Mouse (Mus musculus) small intestine, adult 2 months (tissue): ENCODE data around the gene Nrm. TPM values are rescaled to one million over a fixed set of nuclear protein-coding genes. Genes with fewer than 3 reads are reported as not detected.

Experiments used
- H3K27ac ChIP-seq: fragments of 200-500 bp; 2 replicates; pipeline ENCODE4 v1.5.1; 2012; ENCODE audit warnings: low read depth, low read length, control low read depth, inconsistent platforms; ENCODE audit not compliant: insufficient read depth
- H3K27me3 ChIP-seq: fragments of 200-500 bp; 2 replicates; pipeline ENCODE4 v1.6.1; 2012; ENCODE audit warnings: mild to moderate bottlenecking, moderate library complexity, low read length, inconsistent platforms; ENCODE audit not compliant: control insufficient read depth, insufficient read depth
- H3K36me3 ChIP-seq: fragments of 200-500 bp; 2 replicates; pipeline ENCODE4 v1.6.1; 2012; ENCODE audit warnings: mild to moderate bottlenecking, low read length, control low read depth, inconsistent platforms; ENCODE audit not compliant: control insufficient read depth, insufficient read depth
- H3K4me1 ChIP-seq: fragments of 200-500 bp; 2 replicates; pipeline ENCODE4 v1.6.1; 2012; ENCODE audit warnings: low read length, inconsistent platforms, mixed read lengths; ENCODE audit not compliant: control insufficient read depth, insufficient read depth, insufficient read length
- H3K4me3 ChIP-seq: fragments of 200-500 bp; 2 replicates; pipeline ENCODE4 v1.5.1; 2012; ENCODE audit warnings: low read depth, mild to moderate bottlenecking, control low read depth, inconsistent platforms, low read length, moderate library complexity
- CTCF ChIP-seq: fragments of 200-500 bp; IDR thresholded peaks from 2 replicates; pipeline ENCODE4 v1.5.1; 2012; ENCODE audit warnings: low read depth, mild to moderate bottlenecking, control low read depth, inconsistent platforms, low read length, moderate library complexity, mixed read lengths; ENCODE audit not compliant: insufficient replicate concordance, insufficient read length; ENCODE audit errors: extremely low read depth
- POLR2A ChIP-seq: fragments of 200-500 bp; IDR thresholded peaks from 2 replicates; pipeline ENCODE4 v1.6.1; 2012; ENCODE audit warnings: low read depth, mild to moderate bottlenecking, control low read depth, inconsistent platforms, low read length, moderate library complexity
- WGBS: fragments of 180-500 bp; shearing (Covaris S2); methylation state at CpG from one replicate; pipeline ENCODE4 v1.1.7; 2018; 5-methylcytosine and 5-hydroxymethylcytosine counted together
- polyA plus RNA-seq: library from polyadenylated mRNA; depleted of rRNA; stranded (reverse); fragments of >200 nt; gene quantifications from 2 replicates; pipeline ENCODE4 v1.2.3, GENCODE M21; 2012

The Nrm gene
- polyA plus RNA-seq, 1 experiment, result 15.9 TPM

GRCm38 (mm10) chr17:35868165-35868820, 7.2 kb downstream of the Nrm start:
- H3K27ac ChIP-seq, result peak overlapping the region; percentile 90
- no peaks in the 10 kb centered on the region for H3K36me3 ChIP-seq

GRCm38 (mm10) chr17:35868961-35869345, 7.8 kb downstream of the Nrm start:
- no peak for TF ChIP-seq CTCF
- no peak for TF ChIP-seq POLR2A
- peak overlapping the region; percentile 80 for H3K27ac ChIP-seq
- WGBS, result 20% methylated on average over 7 of the region's 7 CpGs
- H3K27me3 ChIP-seq, result no peaks in the 10 kb centered on the region
- no peaks in the 10 kb centered on the region for H3K36me3 ChIP-seq
- peaks cover 16% of the 10 kb centered on the region for H3K4me1 ChIP-seq
- H3K4me3 ChIP-seq, result peak overlapping the region; percentile 74

More at GRCm38 (mm10) chr17:35868165-35868820, 7.2 kb downstream of the Nrm start:
- peaks cover 16% of the 10 kb centered on the region for H3K4me1 ChIP-seq
- peak overlapping the region; percentile 74 for H3K4me3 ChIP-seq
- no peaks in the 10 kb centered on the region for H3K27me3 ChIP-seq
- WGBS, result 55% methylated on average over 17 of the region's 17 CpGs
- no peak for TF ChIP-seq CTCF
- peak; percentile 19; the same call in 1 of the 2 replicates for TF ChIP-seq POLR2A

- peak overlapping the region; percentile 94 for H3K27ac ChIP-seq
- TF ChIP-seq POLR2A (no peak; the same call in 1 of the 2 replicates), CTCF (no peak)
- no peaks in the 10 kb centered on the region for H3K36me3 ChIP-seq
- peaks cover 16% of the 10 kb centered on the region for H3K4me1 ChIP-seq
- no peaks in the 10 kb centered on the region for H3K27me3 ChIP-seq
- peak overlapping the region; percentile 74 for H3K4me3 ChIP-seq
- 7% methylated on average over 7 of the region's 7 CpGs for WGBS
Measured at GRCm38 (mm10) chr17:35869346-35870067, 8.4 kb downstream of the Nrm start.

GRCm38 (mm10) chr17:35870151-35870883, 9.2 kb downstream of the Nrm start:
- 59% methylated on average over 9 of the region's 9 CpGs for WGBS
- Histone ChIP-seq H3K4me3 (peak overlapping the region; percentile 50), H3K27ac (peak overlapping the region; percentile 96), H3K4me1 (peaks cover 16% of the 10 kb centered on the region), H3K36me3 (no peaks in the 10 kb centered on the region), H3K27me3 (no peaks in the 10 kb centered on the region)
- TF ChIP-seq CTCF (no peak), POLR2A (no peak)

GRCm38 (mm10) chr17:35870884-35871696, 10.0 kb downstream of the Nrm start:
- TF ChIP-seq CTCF (peak; percentile 48; the same call in 1 of the 2 replicates), POLR2A (no peak)
- Histone ChIP-seq H3K4me1 (peaks cover 13% of the 10 kb centered on the region), H3K4me3 (peak overlapping the region; percentile 50), H3K27me3 (no peaks in the 10 kb centered on the region), H3K36me3 (no peaks in the 10 kb centered on the region), H3K27ac (peak overlapping the region; percentile 96)
- 71% methylated on average over 8 of the region's 8 CpGs for WGBS

GRCm38 (mm10) chr17:35873774-35874519, 12.8 kb downstream of the Nrm start:
- Histone ChIP-seq H3K4me3 (no peak overlapping the region), H3K27me3 (no peaks in the 10 kb centered on the region), H3K27ac (no peak overlapping the region), H3K4me1 (peaks cover 5% of the 10 kb centered on the region; the same call in 1 of the 2 replicates), H3K36me3 (no peaks in the 10 kb centered on the region)
- WGBS, result 22% methylated on average over 21 of the region's 21 CpGs
- TF ChIP-seq POLR2A, result no peak
- peak; percentile 95 for TF ChIP-seq CTCF
